Mouse (Mus musculus) G1E (cell line): Measurements from ENCODE around the gene Mtmr12. TPM values are rescaled to one million over a fixed set of nuclear protein-coding genes. Genes with fewer than 3 reads are reported as not detected.
"Not testable (repeated sequence)": the region's sequence is repeated elsewhere in the genome, so short reads cannot be mapped to it uniquely, and the experiment has no call there.

ENCODE experiments used
- ATAC-seq: 2 replicates; pipeline ENCODE4 v1.8.0; 2016; ENCODE audit warnings: mild to moderate bottlenecking; ENCODE audit not compliant: insufficient number of reproducible peaks, poor library complexity, low FRiP score, severe bottlenecking; ENCODE audit errors: extremely low read depth
- DNase-seq: peaks from one replicate; pipeline ENCODE4 v3.0.0; 2012; ENCODE audit warnings: low spot score
- H3K27me3 ChIP-seq: 2 replicates; pipeline ENCODE4 v1.6.1; 2012; ENCODE audit warnings: mild to moderate bottlenecking, low read length, inconsistent platforms; ENCODE audit not compliant: insufficient read depth
- H3K36me3 ChIP-seq: replicated peaks from 2 replicates; pipeline ENCODE3; 2012; ENCODE audit warnings: mild to moderate bottlenecking, inconsistent platforms
- H3K4me1 ChIP-seq: 2 replicates; pipeline ENCODE4 v1.6.1; 2012; ENCODE audit warnings: low read depth, low read length, inconsistent platforms, mixed read lengths; ENCODE audit not compliant: insufficient read depth
- H3K4me3 ChIP-seq: 2 replicates; pipeline ENCODE4 v1.5.1; 2012; ENCODE audit warnings: low read depth, mild to moderate bottlenecking, inconsistent platforms, low read length, moderate library complexity, mixed read lengths
- H3K9me3 ChIP-seq: replicated peaks from 2 replicates; pipeline ENCODE4 v1.6.1; 2012; ENCODE audit warnings: inconsistent platforms
- CTCF ChIP-seq: IDR thresholded peaks from 2 replicates; pipeline ENCODE4 v1.5.1; 2012; ENCODE audit warnings: low read depth, low read length, inconsistent platforms, mixed read lengths
- GATA1 ChIP-seq: IDR thresholded peaks from 2 replicates; pipeline ENCODE4 v1.6.1; 2012; ENCODE audit warnings: borderline replicate concordance, low read length, inconsistent platforms, mixed read lengths
- GATA2 ChIP-seq: IDR thresholded peaks from 2 replicates; pipeline ENCODE4 v1.6.1; 2012; ENCODE audit warnings: low read depth, low read length, inconsistent platforms, borderline replicate concordance
- POLR2AphosphoS5 ChIP-seq: IDR thresholded peaks from 2 replicates; pipeline ENCODE4 v1.6.1; 2012; ENCODE audit warnings: low read depth, low read length, inconsistent platforms; ENCODE audit not compliant: insufficient replicate concordance
- TAL1 ChIP-seq: conservative IDR thresholded peaks from 2 replicates; pipeline ENCODE4 v1.6.1; 2012; ENCODE audit warnings: low read depth, low read length, inconsistent platforms, mixed read lengths
- polyA plus RNA-seq: library from polyadenylated mRNA; stranded (reverse); fragments of >175 nt; gene quantifications from 2 replicates; pipeline ENCODE4 v1.2.3, GENCODE M21; 2012
- total RNA-seq, 2 experiments: library from RNA; stranded (forward) in 1 of 2; stranded (reverse) in 1 of 2; fragments of 200-1000 nt in 1 of 2; fragments of >200 nt in 1 of 2; fragmentation: Nextera tagmentation in 1 of 2; gene quantifications; 2 replicates each; pipeline ENCODE4 v1.2.3; 2014 to 2017

The Mtmr12 gene
- total RNA-seq (2014; fragmentation: Nextera tagmentation) (27.6 and 29.0 TPM in 2 replicates), total RNA-seq (2017) (25.7 and 29.4 TPM in 2 replicates), polyA plus RNA-seq (7.9 and 8.2 TPM in 2 replicates)

- ATAC-seq (peak; percentile 97), DNase-seq (peak; percentile 84)
- Histone ChIP-seq H3K9me3 (no peaks in the 10 kb centered on the region), H3K27me3 (no peaks in the 10 kb centered on the region), H3K36me3 (peaks cover 31% of the 10 kb centered on the region), H3K4me1 (peaks cover 52% of the 10 kb centered on the region), H3K4me3 (peak within 1 kb of the TSS; percentile 87)
- no peak for TF ChIP-seq GATA2
- no peak for TF ChIP-seq GATA1
These were observed at the start of gene Mtmr12 for GRCm38 (mm10) chr15:12204319-12205159. Mtmr12 (plus strand) TSS chr15:12205028.

- DNase-seq (no peak), ATAC-seq (no peak)
- Histone ChIP-seq H3K4me3 (no peak overlapping the region), H3K27me3 (no peaks in the 10 kb centered on the region), H3K4me1 (peaks cover 31% of the 10 kb centered on the region), H3K36me3 (peaks cover 70% of the 10 kb centered on the region), H3K9me3 (no peaks in the 10 kb centered on the region)
- no peak for TF ChIP-seq CTCF
- no peak for TF ChIP-seq POLR2AphosphoS5
- TF ChIP-seq GATA2 = no peak
These were observed 26.7 kb upstream of the Mtmr12 start for GRCm38 (mm10) chr15:12178126-12178525.

GRCm38 (mm10) chr15:12181181-12181805 lies 23.5 kb upstream of the Mtmr12 start:
- DNase-seq, H3K27me3 ChIP-seq, H3K9me3 ChIP-seq: not testable (repeated sequence)
- peaks cover 34% of the 10 kb centered on the region for H3K4me1 ChIP-seq
- H3K4me3 ChIP-seq = peak overlapping the region; percentile 44; the same call in 1 of the 2 replicates
- peak; percentile 91 for ATAC-seq
- peaks cover 65% of the 10 kb centered on the region for H3K36me3 ChIP-seq

- H3K4me1 ChIP-seq = peaks cover 59% of the 10 kb centered on the region
- DNase-seq = peak; percentile 64
- H3K27me3 ChIP-seq = no peaks in the 10 kb centered on the region
- H3K9me3 ChIP-seq = no peaks in the 10 kb centered on the region
- TF ChIP-seq CTCF (no peak), POLR2AphosphoS5 (no peak), TAL1 (peak; percentile 58)
- peaks cover 26% of the 10 kb centered on the region for H3K36me3 ChIP-seq
- peak; percentile 80 for ATAC-seq
- H3K4me3 ChIP-seq = peak overlapping the region; percentile 64
These were observed 10.7 kb upstream of the Mtmr12 start for GRCm38 (mm10) chr15:12193880-12194816.

GRCm38 (mm10) chr15:12194817-12195735 lies 9.8 kb upstream of the Mtmr12 start:
- ATAC-seq = no peak
- Histone ChIP-seq H3K9me3 (no peaks in the 10 kb centered on the region), H3K36me3 (peaks cover 25% of the 10 kb centered on the region), H3K4me1 (peaks cover 56% of the 10 kb centered on the region), H3K27me3 (no peaks in the 10 kb centered on the region), H3K4me3 (peak overlapping the region; percentile 64)
- no peak for DNase-seq
- TF ChIP-seq CTCF = no peak
- TF ChIP-seq POLR2AphosphoS5 = no peak
- TF ChIP-seq GATA1 = no peak
- no peak for TF ChIP-seq GATA2
- no peak for TF ChIP-seq TAL1

- H3K9me3 ChIP-seq = no peaks in the 10 kb centered on the region
- H3K4me1 ChIP-seq = peaks cover 55% of the 10 kb centered on the region
- TF ChIP-seq POLR2AphosphoS5 (no peak), TAL1 (no peak), GATA2 (no peak), GATA1 (no peak), CTCF (no peak)
- peak overlapping the region; percentile 45; the same call in 1 of the 2 replicates for H3K4me3 ChIP-seq
- H3K36me3 ChIP-seq = peaks cover 17% of the 10 kb centered on the region
- no peaks in the 10 kb centered on the region for H3K27me3 ChIP-seq
- ATAC-seq = no peak
- DNase-seq = no peak
These were observed 8.9 kb upstream of the Mtmr12 start for GRCm38 (mm10) chr15:12195966-12196365.
